Mouse (Mus musculus) intestine, embryonic 14.5 days (tissue): Measurements from ENCODE around the gene Nrxn2. TPM values are rescaled to one million over a fixed set of nuclear protein-coding genes. Genes with fewer than 3 reads are reported as not detected.
A peak's percentile ranks its signal among the peaks of the same experiment; 100 is the strongest.

Source experiments
- ATAC-seq: fragments of 200-750 bp; cut with Nextera tagmentation; replicated peaks from 2 replicates; pipeline ENCODE4 v1.8.0; 2017; ENCODE audit warnings: low read depth, moderate number of reproducible peaks, moderate TSS enrichment, moderate library complexity; ENCODE audit not compliant: low FRiP score, low TSS enrichment
- DNase-seq: peaks from one replicate; pipeline ENCODE4 v3.0.0-alpha.2; 2018; ENCODE audit warnings: low spot score
- H3K27ac ChIP-seq: fragments of 300-500 bp; sonication (generic); 2 replicates; pipeline ENCODE4 v1.5.1; 2014; ENCODE audit warnings: low read depth, mild to moderate bottlenecking, control low read depth
- H3K27me3 ChIP-seq: fragments of 300-500 bp; sonication (generic); replicated peaks from 2 replicates; pipeline ENCODE4 v1.6.1; 2014; ENCODE audit warnings: low read length, control low read depth; ENCODE audit not compliant: control insufficient read depth, insufficient read depth
- H3K36me3 ChIP-seq: fragments of 300-500 bp; sonication (generic); 2 replicates; pipeline ENCODE4 v1.6.1; 2014; ENCODE audit warnings: low read length, control low read depth; ENCODE audit not compliant: control insufficient read depth, insufficient read depth
- H3K4me1 ChIP-seq: fragments of 300-500 bp; sonication (generic); replicated peaks from 2 replicates; pipeline ENCODE4 v1.6.1; 2014; ENCODE audit warnings: low read length, control low read depth, mixed read lengths; ENCODE audit not compliant: control insufficient read depth, insufficient read depth
- H3K4me2 ChIP-seq: fragments of 300-500 bp; sonication (generic); 2 replicates; pipeline ENCODE4 v1.6.1; 2014; ENCODE audit warnings: low read length
- H3K4me3 ChIP-seq: fragments of 300-500 bp; sonication (generic); 2 replicates; pipeline ENCODE4 v1.5.1; 2014; ENCODE audit warnings: low read depth, low read length, control low read depth, mixed read lengths
- H3K9ac ChIP-seq: fragments of 300-500 bp; sonication (generic); 2 replicates; pipeline ENCODE4 v1.6.1; 2014; ENCODE audit warnings: mild to moderate bottlenecking, low read length
- H3K9me3 ChIP-seq: fragments of 300-500 bp; sonication (generic); 2 replicates; pipeline ENCODE4 v1.6.1; 2016; ENCODE audit warnings: low read length, control low read depth; ENCODE audit not compliant: control insufficient read depth
- WGBS: fragments of 180-500 bp; shearing (Covaris S2); extraction: QIAGEN DNeasy Blood & Tissue Kit; methylation state at CpG from one replicate; pipeline ENCODE4 v1.1.7; 2014; 5-methylcytosine and 5-hydroxymethylcytosine counted together
- polyA plus RNA-seq: library from polyadenylated mRNA; unstranded; fragments of >200 nt; fragmentation: Nextera tagmentation; extraction: Ambion mirVana; gene quantifications from 2 replicates; pipeline ENCODE4 v1.2.1, GENCODE M21; 2014

Gene Nrxn2
- polyA plus RNA-seq, 1 experiment from 2014 or later = 1.9 TPM

- no peak overlapping the region for H3K27ac ChIP-seq
- DNase-seq = no peak
- no peaks in the 10 kb centered on the region for H3K27me3 ChIP-seq
- no peak overlapping the region for H3K4me2 ChIP-seq
- H3K9ac ChIP-seq = no peak overlapping the region
- 38% methylated on average over 6 of the region's 6 CpGs for WGBS
- no peak overlapping the region for H3K4me3 ChIP-seq
- ATAC-seq = no peak
- H3K36me3 ChIP-seq = no peaks in the 10 kb centered on the region
- H3K9me3 ChIP-seq = peaks cover 3% of the 10 kb centered on the region; the same call in 1 of the 2 replicates
- H3K4me1 ChIP-seq = no peaks in the 10 kb centered on the region
These were observed 44.3 kb downstream of the Nrxn2 start for GRCm38 (mm10) chr19:6462841-6463240.

DNA sequence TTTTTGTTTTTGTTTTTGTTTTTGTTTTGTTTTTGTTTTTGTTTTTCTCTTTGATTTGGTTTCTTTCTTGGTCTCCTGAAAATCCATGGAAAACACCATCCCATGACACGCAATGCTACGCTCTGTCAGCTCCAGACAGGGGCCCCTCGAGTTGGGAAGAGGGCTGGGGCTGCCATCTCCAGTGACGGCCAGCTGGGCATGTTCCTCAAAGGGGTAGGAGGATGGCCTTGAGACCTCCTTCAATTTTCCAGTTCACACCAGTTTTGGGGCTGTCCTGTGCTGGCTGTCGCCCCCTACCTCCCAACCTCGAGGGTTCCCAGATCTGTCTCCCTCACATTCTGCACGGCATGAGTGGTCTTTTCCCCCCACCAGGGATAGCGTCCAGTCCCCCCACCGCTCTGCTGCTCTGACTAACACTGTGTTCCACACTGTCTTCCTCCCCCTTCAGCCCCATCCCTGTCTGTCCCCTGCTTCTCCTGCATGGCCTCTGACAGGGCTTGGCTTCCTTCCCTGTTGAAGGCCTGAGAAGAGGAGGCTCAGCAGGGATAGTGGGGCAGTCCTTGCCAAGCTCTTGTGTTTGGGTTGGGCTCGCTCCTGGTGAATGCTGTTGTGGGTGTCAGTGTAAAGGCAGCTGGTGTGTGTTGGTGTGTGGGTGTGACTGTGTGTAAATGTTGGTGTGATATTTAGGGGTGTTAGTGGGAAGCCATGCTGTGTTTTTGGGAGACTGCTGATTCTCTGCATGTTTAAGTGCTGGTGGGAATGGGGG is 46.0 kb downstream of the Nrxn2 start:
- H3K4me3 ChIP-seq = no peak overlapping the region
- no peaks in the 10 kb centered on the region for H3K27me3 ChIP-seq
- H3K27ac ChIP-seq = no peak overlapping the region
- DNase-seq (peak; percentile 57), ATAC-seq (no peak)
- no peaks in the 10 kb centered on the region for H3K36me3 ChIP-seq
- H3K4me2 ChIP-seq = no peak overlapping the region
- WGBS = 50% methylated on average over 10 of the region's 10 CpGs
- H3K9me3 ChIP-seq = peaks cover 3% of the 10 kb centered on the region; the same call in 1 of the 2 replicates
- H3K9ac ChIP-seq = no peak overlapping the region
- H3K4me1 ChIP-seq = no peaks in the 10 kb centered on the region

- no peak overlapping the region for H3K27ac ChIP-seq
- DNase-seq = no peak
- H3K4me3 ChIP-seq = no peak overlapping the region
- no peak for ATAC-seq
- no peaks in the 10 kb centered on the region for H3K27me3 ChIP-seq
- no peaks in the 10 kb centered on the region for H3K36me3 ChIP-seq
- no peaks in the 10 kb centered on the region for H3K4me1 ChIP-seq
- peaks cover 3% of the 10 kb centered on the region; the same call in 1 of the 2 replicates for H3K9me3 ChIP-seq
- H3K9ac ChIP-seq = no peak overlapping the region
- H3K4me2 ChIP-seq = no peak overlapping the region
- 61% methylated on average over 5 of the region's 5 CpGs for WGBS
These were observed 46.6 kb downstream of the Nrxn2 start for GRCm38 (mm10) chr19:6465090-6465489.

GRCm38 (mm10) chr19:6466945-6467344 is 48.4 kb downstream of the Nrxn2 start:
- Histone ChIP-seq H3K4me1 (no peaks in the 10 kb centered on the region), H3K4me2 (no peak overlapping the region), H3K27ac (no peak overlapping the region), H3K27me3 (no peaks in the 10 kb centered on the region), H3K36me3 (no peaks in the 10 kb centered on the region), H3K9me3 (peaks cover 3% of the 10 kb centered on the region; the same call in 1 of the 2 replicates), H3K9ac (no peak overlapping the region), H3K4me3 (no peak overlapping the region)
- ATAC-seq = no peak
- DNase-seq = no peak
- WGBS = 86% methylated on average over 3 of the region's 3 CpGs

DNA sequence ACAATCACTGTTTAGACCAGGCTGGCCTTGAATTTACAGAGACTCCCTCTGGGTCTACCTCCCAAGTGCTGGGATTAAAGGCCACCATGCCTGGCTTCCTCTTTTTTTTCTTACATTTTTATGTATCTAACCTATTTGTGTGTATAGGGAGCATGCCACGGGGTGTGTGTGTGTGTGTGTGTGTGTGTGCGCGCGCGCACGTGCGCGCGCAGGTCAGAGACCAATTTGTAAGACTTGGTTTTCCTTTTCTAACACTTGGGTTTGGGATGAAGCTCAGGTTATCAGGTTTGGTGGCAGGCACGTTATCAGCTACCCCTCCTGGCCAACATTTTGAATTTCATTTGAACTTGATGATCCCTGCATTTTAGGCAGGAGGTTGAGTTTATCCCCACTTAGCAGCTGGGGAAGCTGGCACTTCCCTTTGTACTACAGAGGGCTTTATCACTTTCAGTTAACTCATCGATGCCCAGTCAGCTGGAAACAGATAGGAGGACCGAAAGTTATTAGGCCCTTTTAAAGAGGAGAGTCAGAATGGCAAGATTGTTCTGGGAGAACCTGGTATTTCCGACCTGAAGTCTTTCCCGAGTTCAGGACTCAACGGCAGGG is 48.9 kb downstream of the Nrxn2 start:
- Histone ChIP-seq H3K9ac (no peak overlapping the region), H3K4me1 (no peaks in the 10 kb centered on the region), H3K27ac (no peak overlapping the region), H3K4me3 (no peak overlapping the region), H3K36me3 (no peaks in the 10 kb centered on the region), H3K9me3 (peaks cover 3% of the 10 kb centered on the region; the same call in 1 of the 2 replicates), H3K27me3 (no peaks in the 10 kb centered on the region), H3K4me2 (no peak overlapping the region)
- no peak for ATAC-seq
- 88% methylated on average over 15 of the region's 15 CpGs for WGBS
- no peak for DNase-seq

GRCm38 (mm10) chr19:6471630-6472029 is 53.1 kb downstream of the Nrxn2 start:
- Histone ChIP-seq H3K27ac (no peak overlapping the region), H3K9ac (no peak overlapping the region), H3K4me3 (no peak overlapping the region), H3K27me3 (no peaks in the 10 kb centered on the region), H3K4me2 (no peak overlapping the region), H3K36me3 (no peaks in the 10 kb centered on the region), H3K9me3 (peaks cover 3% of the 10 kb centered on the region; the same call in 1 of the 2 replicates), H3K4me1 (0 out of 2 replicates have a peak, but pooled peaks cover 3% of the 10 kb centered on the region)
- no peak for DNase-seq
- no peak for ATAC-seq
- 69% methylated on average over 4 of the region's 5 CpGs for WGBS

DNA sequence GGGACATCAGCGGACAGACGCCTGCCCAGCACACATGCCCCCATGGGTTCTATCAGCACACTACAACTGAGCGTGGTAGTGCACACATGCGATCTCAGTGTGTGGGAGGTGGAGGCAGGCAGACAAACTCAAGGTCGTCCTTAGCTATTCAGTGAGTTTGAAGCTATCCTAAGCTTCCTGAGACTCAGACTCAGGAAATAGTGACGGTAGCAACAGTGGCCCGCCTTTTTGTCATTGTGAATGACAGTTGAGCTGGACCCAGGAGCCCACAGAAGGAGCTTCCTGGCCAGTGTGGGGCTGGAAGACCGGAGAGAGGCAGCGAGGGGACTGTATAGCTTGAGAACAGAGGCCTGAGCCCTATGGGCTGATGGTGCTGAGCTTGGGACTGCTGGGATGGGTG is 54.3 kb downstream of the Nrxn2 start:
- no peak for ATAC-seq
- H3K4me1 ChIP-seq = 0 out of 2 replicates have a peak, but pooled peaks cover 3% of the 10 kb centered on the region
- 88% methylated on average over 9 of the region's 9 CpGs for WGBS
- no peak overlapping the region for H3K9ac ChIP-seq
- H3K27me3 ChIP-seq = no peaks in the 10 kb centered on the region
- H3K4me2 ChIP-seq = no peak overlapping the region
- H3K9me3 ChIP-seq = no peaks in the 10 kb centered on the region
- no peaks in the 10 kb centered on the region for H3K36me3 ChIP-seq
- H3K27ac ChIP-seq = no peak overlapping the region
- H3K4me3 ChIP-seq = no peak overlapping the region
- no peak for DNase-seq

DNA sequence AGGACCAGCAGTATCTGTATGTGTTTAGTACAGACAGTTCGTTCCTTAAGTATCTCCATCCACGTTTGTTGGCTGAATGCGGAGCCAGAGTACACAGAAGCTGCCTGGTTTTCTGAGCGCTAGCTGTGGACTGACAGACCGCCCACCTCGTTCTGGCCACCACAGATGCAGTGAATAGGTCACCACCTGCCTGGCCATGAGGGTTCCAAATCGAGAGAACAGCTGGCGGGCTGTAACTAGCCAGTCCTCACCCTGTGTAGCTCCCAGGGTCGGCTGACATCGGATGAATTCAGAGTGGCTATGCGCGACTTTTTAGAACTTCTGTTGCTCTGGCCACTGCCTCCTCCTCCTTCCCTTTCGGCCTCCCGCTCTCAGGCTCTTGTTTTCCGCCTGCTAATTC is 56.2 kb downstream of the Nrxn2 start:
- Histone ChIP-seq H3K9me3 (no peaks in the 10 kb centered on the region), H3K9ac (no peak overlapping the region), H3K27ac (no peak overlapping the region), H3K4me1 (0 out of 2 replicates have a peak, but pooled peaks cover 3% of the 10 kb centered on the region), H3K4me3 (no peak overlapping the region), H3K36me3 (no peaks in the 10 kb centered on the region), H3K4me2 (no peak overlapping the region), H3K27me3 (no peaks in the 10 kb centered on the region)
- no peak for DNase-seq
- WGBS = 38% methylated on average over 15 of the region's 15 CpGs
- ATAC-seq = no peak
